Mouse (Mus musculus): ENCODE data around the gene Cidec.
A peak's percentile ranks its signal among the peaks of the same experiment; 100 is the strongest.

The Cidec gene

GRCm38 (mm10) chr6:113444207-113444965, 8.8 kb upstream of the Cidec start:
- no peak for DNase-seq

DNA sequence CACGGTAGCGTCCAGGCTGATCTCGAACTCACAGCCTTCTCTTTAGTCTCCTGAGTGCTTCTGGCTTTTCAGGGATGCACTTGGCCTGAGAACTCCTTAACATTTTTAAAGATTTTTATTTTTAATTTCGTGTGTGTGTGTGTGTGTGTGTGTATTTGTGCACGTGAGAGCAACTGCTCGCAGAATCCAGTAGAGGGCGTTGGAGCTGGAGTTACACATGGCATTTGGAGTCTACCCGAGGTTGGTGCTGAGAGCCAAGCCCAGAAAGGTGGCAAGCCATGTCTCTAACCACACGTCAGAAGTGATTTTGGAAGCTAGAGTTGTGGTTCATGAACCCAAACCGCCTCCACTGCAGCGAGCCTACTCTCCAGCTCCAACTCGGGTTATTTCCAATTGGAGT, 7.5 kb upstream of the Cidec start:
- DNase-seq = peak; percentile 30 to 58

DNA sequence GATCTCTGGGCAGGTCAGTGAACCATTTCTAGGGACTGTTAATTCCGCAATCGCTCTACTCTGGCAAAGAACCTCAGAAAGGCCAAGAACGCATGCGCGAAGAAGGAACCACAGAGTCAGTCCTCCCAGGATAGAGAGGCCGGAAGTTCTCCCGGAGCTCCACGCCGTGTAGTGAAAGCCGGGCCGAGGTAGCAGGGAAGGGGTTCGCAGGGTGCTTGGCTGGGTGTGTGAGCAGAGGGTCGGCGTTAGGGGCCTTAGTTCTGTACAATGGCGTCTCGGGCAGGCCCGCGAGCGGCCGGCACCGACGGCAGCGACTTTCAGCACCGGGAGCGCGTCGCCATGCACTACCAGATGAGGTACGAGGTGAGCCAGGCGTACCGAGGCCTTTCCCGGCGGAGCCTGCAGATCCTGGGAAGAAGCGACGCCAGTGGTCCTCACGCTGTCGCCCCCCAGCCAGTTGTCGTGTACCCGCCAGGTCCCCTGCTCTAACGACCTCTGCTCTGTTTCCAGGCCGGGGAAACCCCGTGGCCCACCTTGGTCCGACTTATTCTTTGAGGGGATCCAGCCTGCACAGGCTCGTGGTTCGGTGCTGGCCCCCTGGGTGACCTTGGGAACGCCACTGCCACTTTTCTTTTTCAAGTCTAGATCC, 7.0 kb upstream of the Cidec start, which contains the start of gene Jagn1:
Gene Jagn1 (plus strand): TSS at position 128 of the 649 bp plus-strand sequence.
- DNase-seq = peak; percentile 91 to 95

DNA sequence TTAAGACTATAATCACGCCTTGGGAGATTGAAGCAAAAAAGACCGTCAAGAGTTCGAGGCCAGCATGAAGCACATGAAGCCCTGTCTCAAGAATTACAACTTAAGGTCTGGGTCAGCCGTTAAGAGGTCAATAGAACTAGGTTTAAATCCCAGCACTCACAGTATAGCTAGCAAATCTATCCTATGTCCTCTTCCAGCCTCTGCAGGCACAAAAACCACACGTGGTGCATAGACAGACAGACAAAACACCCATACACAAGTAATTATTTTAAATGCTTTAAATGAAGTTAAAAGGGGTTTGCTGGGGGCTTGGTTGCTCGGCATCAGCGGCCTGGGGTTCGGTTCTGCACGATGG, 6.5 kb upstream of the Cidec start:
- no peak for DNase-seq

- DNase-seq = peak; percentile 90 to 94
These were observed 5.7 kb upstream of the Cidec start for GRCm38 (mm10) chr6:113441147-113441680.

DNA sequence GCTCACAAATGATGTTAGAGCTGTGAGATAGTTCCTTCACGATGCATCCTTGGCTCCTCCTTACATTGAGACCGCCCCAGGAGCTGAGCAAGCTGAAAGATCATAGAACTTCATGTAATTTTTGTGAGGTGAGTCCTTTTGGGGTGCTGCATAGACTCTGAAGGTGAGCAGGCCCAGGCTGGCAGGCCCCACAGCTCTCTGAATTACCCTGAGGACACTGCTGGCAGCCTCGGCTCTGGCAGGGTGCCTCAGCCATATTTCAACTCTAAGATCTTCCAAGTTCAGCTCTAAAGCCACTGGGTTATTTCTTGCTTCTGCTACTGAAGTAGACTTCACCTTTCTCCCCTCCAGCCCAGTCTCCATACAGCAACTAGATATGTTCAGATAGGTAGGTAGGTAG, 5.1 kb upstream of the Cidec start:
- DNase-seq = no peak

GRCm38 (mm10) chr6:113438721-113439430, 3.3 kb upstream of the Cidec start:
- DNase-seq = no peak

DNA sequence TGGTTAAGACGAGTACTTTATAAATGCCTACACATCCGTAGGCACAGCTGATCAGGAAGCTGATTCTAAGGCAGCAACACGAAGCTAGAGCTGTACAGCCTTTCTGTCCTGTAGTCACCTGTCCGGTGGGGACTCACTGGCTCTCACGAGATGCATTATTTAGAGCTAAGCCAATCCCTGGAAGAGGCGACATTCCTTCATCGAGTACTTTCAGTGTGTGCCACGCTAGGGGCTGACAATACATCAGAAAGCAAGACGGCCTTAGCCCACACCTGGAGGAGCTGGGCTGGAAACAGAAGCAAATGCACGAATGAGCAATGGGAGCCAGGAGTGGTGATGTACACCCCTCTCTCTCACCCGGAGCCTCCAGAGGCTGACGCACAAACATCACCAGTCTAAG, 1.6 kb upstream of the Cidec start:
- DNase-seq = no peak

- no peak for DNase-seq
These were observed 869 bp downstream of the Cidec start for GRCm38 (mm10) chr6:113434691-113435090.

DNA sequence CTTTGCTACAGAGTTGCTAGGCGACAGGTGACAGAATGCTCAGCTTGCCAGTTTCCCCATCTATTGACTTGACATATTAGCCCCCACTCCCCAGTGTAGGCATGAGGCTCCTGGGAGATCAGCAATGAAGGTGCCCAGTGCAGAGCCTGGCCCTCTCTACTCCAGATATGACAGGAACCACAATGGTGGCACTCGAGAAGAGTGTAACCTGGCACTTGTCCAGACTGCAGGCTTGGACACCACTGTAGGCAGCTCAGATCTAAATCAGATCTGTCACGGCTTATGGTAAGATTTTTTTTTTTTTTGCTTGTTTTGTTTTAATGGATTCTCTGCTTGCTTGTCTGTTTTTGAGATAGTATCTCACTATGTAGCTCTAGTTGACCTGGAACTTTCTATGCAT, 1.9 kb downstream of the Cidec start:
- peak in 1 of 2 experiments; percentile 19 for DNase-seq

GRCm38 (mm10) chr6:113431801-113432200, 3.8 kb downstream of the Cidec start:
- no peak for DNase-seq

GRCm38 (mm10) chr6:113430846-113431245, 4.7 kb downstream of the Cidec start:
- DNase-seq = no peak

- DNase-seq = no peak
These were observed 5.6 kb downstream of the Cidec start for GRCm38 (mm10) chr6:113429965-113430364.

- DNase-seq = no peak
These were observed 7.6 kb downstream of the Cidec start for GRCm38 (mm10) chr6:113428006-113428405.

GRCm38 (mm10) chr6:113427397-113427796, 8.2 kb downstream of the Cidec start:
- peak; percentile 70 to 82 for DNase-seq

- DNase-seq = no peak
These were observed 8.9 kb downstream of the Cidec start for GRCm38 (mm10) chr6:113426696-113427095.

GRCm38 (mm10) chr6:113424187-113424586, 11.4 kb downstream of the Cidec start:
- peak; percentile 33 to 36 for DNase-seq

GRCm38 (mm10) chr6:113423000-113423399, 12.6 kb downstream of the Cidec start:
- DNase-seq = no peak

GRCm38 (mm10) chr6:113419199-113419587, 16.4 kb downstream of the Cidec start, which contains the start of gene Rpusd3:
TSS of gene Rpusd3 (minus strand) at chr6:113419340.
- DNase-seq = peak; percentile 100

- peak in 1 of 2 experiments; percentile 63 for DNase-seq
These were observed 16.9 kb downstream of the Cidec start for GRCm38 (mm10) chr6:113418441-113419198.

DNA sequence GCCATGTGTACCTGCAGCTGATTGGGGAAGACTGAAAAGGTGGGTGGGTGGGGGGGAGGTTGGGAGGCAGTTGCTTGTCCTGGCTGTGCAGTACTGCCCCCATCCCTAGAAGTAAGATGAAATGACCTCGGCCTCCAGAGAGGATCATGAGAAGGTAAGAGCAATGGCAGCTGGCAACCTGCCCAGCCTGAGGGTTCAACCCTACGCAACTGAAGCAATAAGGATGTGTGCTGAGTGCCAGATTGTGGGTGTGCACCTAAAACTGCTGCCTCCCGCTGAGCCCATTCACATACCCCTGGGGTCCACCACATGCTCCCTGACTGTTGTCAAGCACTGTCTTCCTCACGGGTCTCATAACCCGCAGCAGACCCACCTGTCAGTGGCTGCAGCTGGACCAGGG, 19.1 kb downstream of the Cidec start:
- peak; percentile 30 to 38 for DNase-seq

DNA sequence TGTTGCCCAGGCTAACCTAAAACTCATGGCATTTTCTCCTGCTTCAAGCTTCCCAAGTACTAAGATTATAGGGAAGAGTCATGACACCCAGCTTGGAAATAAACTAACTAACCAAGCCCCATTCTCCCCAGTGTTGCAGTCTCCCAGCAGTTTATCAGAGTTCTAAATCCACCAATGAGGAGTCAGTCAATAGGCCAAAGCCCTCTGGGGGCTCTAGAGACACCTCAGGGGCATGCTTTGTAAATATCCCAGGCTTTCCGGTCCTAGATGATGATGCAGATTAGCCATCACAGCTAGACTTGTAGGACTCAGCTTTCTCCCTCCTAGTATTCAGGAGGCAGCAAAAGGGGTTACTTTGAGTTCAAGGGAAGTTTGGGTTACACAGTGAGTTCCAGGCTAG, 25.6 kb downstream of the Cidec start:
- DNase-seq = no peak

- peak in 1 of 2 experiments; percentile 49 for DNase-seq
These were observed 28.9 kb downstream of the Cidec start for GRCm38 (mm10) chr6:113406683-113407082.

All from cerebellum, postnatal 10 days (tissue).